In the genomic region with DNA sequence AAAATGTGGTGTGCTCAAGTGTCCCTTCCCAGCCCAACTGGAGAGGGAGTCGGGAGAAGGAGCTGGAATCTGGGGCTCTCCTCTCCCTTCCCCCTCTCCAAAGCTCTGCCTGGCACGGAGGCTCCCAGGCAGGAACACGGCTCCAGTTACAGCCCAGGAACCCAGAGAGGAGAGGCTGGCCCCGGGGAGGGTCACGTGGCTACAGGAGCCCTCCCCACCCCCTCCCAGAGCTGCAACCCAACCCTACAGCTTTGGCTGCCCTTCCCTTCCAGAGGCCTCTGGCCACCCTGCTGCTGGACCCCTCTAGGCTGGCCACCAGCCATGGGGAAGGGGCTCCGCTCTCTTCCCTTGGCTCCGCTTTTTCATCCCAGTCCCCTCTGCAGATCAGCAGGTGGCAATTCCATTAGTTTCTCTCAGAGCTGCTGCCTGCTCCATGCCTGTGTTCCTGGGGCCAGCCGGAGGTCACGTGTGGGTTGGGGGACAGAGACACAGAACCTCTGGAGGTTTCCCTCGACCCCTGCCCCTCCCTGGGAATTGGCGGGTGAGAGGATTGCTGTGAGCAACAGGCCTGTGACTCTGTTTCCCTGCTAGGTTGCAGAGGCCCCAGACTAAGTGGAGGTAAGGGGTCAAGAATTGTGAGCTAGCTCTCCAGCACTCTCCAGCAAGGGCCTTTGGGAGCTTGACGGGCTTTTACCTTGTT, we compare ENCODE assay signal across 8 mouse cellular contexts. TPM values are rescaled to one million over a fixed set of nuclear protein-coding genes. Genes with fewer than 3 reads are reported as not detected.
DNase-seq lines count a peak whose midpoint lies in the region; ATAC-seq and TF ChIP-seq lines count a peak whose summit lies in the region.

No protein-coding gene starts in this region.

- peak; percentile 28; the same call in 1 of the 2 replicates for ATAC-seq in hindbrain, embryonic 16.5 days
- ATAC-seq in neural tube, embryonic 12.5 days (ENCODE audit: low FRiP score, low read depth): no peak

- H3K27me3 ChIP-seq in E14TG2a.4 (ENCODE audit: insufficient read depth, low read length): peaks cover 73% of the 10 kb centered on the region
- H3K27me3 ChIP-seq in hindbrain, embryonic 16.5 days (replicated peaks; ENCODE audit: control insufficient read depth, insufficient read depth, low read length): peaks cover 40% of the 10 kb centered on the region
- H3K27me3 ChIP-seq in neural tube, embryonic 12.5 days (replicated peaks): peaks cover 55% of the 10 kb centered on the region

- 0 out of 2 replicates have a peak overlapping the region, but pooled peaks have one; percentile 8 for H3K27ac ChIP-seq in hindbrain, embryonic 16.5 days (ENCODE audit: low read depth, low read length)
- no peak overlapping the region for H3K27ac ChIP-seq in neural tube, embryonic 12.5 days

- H3K4me3 ChIP-seq in E14TG2a.4 (replicated peaks; ENCODE audit: low read length): peak overlapping the region; percentile 82
- H3K4me3 ChIP-seq in hindbrain, embryonic 16.5 days (ENCODE audit: low read length): no peak overlapping the region
- no peak overlapping the region for H3K4me3 ChIP-seq in neural tube, embryonic 12.5 days

- H3K9me3 ChIP-seq in E14TG2a.4 (ENCODE audit: low read length): no peaks in the 10 kb centered on the region
- H3K9me3 ChIP-seq in hindbrain, embryonic 16.5 days (ENCODE audit: control insufficient read depth, low read length): no peaks in the 10 kb centered on the region
- no peaks in the 10 kb centered on the region for H3K9me3 ChIP-seq in neural tube, embryonic 12.5 days

- no peak for TF ChIP-seq CTCF in E14TG2a.4 (conservative IDR thresholded peaks at IDR 0.05; ENCODE audit: low read length)

- peak overlapping the region; percentile 26; the same call in 1 of the 2 replicates for H3K4me2 ChIP-seq in hindbrain, embryonic 16.5 days (ENCODE audit: low read length)
- peak overlapping the region; percentile 93 for H3K4me2 ChIP-seq in neural tube, embryonic 12.5 days (replicated peaks)

- 12% methylated on average over 8 of the region's 12 CpGs for WGBS in hindbrain, embryonic 16.5 days
- WGBS in neural tube, embryonic 12.5 days: 10% methylated on average over 12 of the region's 12 CpGs

- H3K9ac ChIP-seq in hindbrain, embryonic 16.5 days (ENCODE audit: low read depth, low read length): peak overlapping the region; percentile 25; the same call in 1 of the 2 replicates
- H3K9ac ChIP-seq in neural tube, embryonic 12.5 days: no peak overlapping the region

- peak; percentile 29 for DNase-seq in adrenal gland, postnatal 10 days
- DNase-seq in adrenal gland, postnatal 36 days: no peak
- peak; percentile 70 to 82 for DNase-seq in gastrocnemius, adult 8-10 months (ENCODE audit: low spot score in 2 of 2)
- DNase-seq in cerebellum, adult 11-12 months: no peak
- DNase-seq in T-cell, adult 2 months (ENCODE audit: low spot score): no peak

- H3K36me3 ChIP-seq in E14TG2a.4 (ENCODE audit: insufficient read depth, low read length): no peaks in the 10 kb centered on the region
- H3K36me3 ChIP-seq in hindbrain, embryonic 16.5 days (ENCODE audit: control insufficient read depth, insufficient read depth, low read length): no peaks in the 10 kb centered on the region
- H3K36me3 ChIP-seq in neural tube, embryonic 12.5 days: no peaks in the 10 kb centered on the region

- H3K4me1 ChIP-seq in E14TG2a.4 (replicated peaks; ENCODE audit: low read depth, low read length): peaks cover 63% of the 10 kb centered on the region
- H3K4me1 ChIP-seq in hindbrain, embryonic 16.5 days (ENCODE audit: control insufficient read depth, insufficient read depth, low read depth, low read length): peaks cover 38% of the 10 kb centered on the region
- H3K4me1 ChIP-seq in neural tube, embryonic 12.5 days: peaks cover 62% of the 10 kb centered on the region

RNA-seq across cellular contexts. Expression of gene Wnt9a, which starts 2.5 kb away (rescaled TPM):
- total RNA-seq in adrenal gland, postnatal 10 days (2021): 1 to 10 TPM; 1.7 to 3.5 TPM
- 1 to 10 TPM; 1.3 to 1.5 TPM for total RNA-seq in adrenal gland, postnatal 36 days (2021)
- 10 to 100 TPM in 1 of 4 experiments, 1 to 10 TPM in 3; 8.9 to 13.2 (median 9.5) TPM for total RNA-seq in gastrocnemius, adult 8-10 months (2022)
- polyA plus RNA-seq in hindbrain, embryonic 16.5 days (2015; fragmentation: Nextera tagmentation; extraction: Ambion mirVana): 3.1 and 3.5 TPM in 2 replicates
- polyA plus RNA-seq in neural tube, embryonic 12.5 days (2016; fragmentation: Nextera tagmentation; extraction: Ambion mirVana): 3.9 and 4.2 TPM in 2 replicates

RNA-seq across cellular contexts. Expression of gene Wnt3a, which starts 18.7 kb away (rescaled TPM):
- not detected for total RNA-seq in adrenal gland, postnatal 10 days (2021)
- total RNA-seq in adrenal gland, postnatal 36 days (2021): not detected
- not detected for total RNA-seq in gastrocnemius, adult 8-10 months (2022)
- 0.45 and 0.77 TPM in 2 replicates for polyA plus RNA-seq in hindbrain, embryonic 16.5 days (2015; fragmentation: Nextera tagmentation; extraction: Ambion mirVana)
- 3.4 and 4.1 TPM in 2 replicates for polyA plus RNA-seq in neural tube, embryonic 12.5 days (2016; fragmentation: Nextera tagmentation; extraction: Ambion mirVana)

Comparison
In these comparisons a context has a peak if more than half of its experiments do, and no peak if none do; other contexts are left out.
1. DNase-seq: peak in adrenal gland, postnatal 10 days (single experiment) and gastrocnemius, adult 8-10 months (2 of 2); none in adrenal gland, postnatal 36 days (0 of 2), cerebellum, adult 11-12 months (single experiment) and T-cell, adult 2 months (single experiment).